Mouse (Mus musculus): ENCODE measurements around the gene Lrrc39.
"Not testable (repeated sequence)": the region's sequence is repeated elsewhere in the genome, so short reads cannot be mapped to it uniquely, and the experiment has no call there.

Gene Lrrc39

DNA sequence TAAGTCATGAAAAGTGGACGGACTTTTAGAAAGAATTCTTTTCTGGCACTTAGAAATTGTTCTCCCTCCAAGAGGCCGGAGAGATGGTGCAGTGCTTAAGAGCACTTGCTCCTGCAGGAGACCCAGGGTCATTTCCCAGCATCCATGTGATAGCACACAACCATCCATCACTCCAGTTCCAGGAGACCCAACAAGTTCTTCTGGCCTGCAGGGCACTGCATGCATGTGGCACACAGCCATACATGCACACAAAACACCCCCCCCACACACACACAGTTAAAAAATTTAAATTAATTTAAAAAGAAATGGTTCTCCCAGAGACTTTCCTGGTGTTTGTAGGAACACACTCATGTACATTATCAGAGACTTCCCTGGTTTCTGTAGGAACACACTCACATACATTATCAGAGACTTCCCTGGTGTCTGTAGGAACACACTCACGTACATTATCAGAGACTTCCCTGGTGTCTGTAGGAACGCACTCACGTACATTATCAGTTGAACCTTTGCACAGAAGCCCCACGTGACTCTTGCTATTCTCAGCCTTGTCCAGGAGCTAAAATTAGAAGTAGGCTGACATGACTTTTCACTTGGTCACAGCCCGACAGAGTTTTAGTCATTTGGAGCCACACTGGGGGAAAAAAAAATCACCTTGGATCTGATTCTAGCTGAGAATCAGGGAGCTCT is at the start of gene Lrrc39:
Gene Lrrc39 (plus strand): TSS at position 566 of the 687 bp plus-strand sequence.
- peak; percentile 81 for DNase-seq (ENCODE audit: low spot score)

GRCm38 (mm10) chr3:116520141-116520761 is 42.5 kb upstream of the Lrrc39 start:
- no peak for DNase-seq (ENCODE audit: low spot score)

DNA sequence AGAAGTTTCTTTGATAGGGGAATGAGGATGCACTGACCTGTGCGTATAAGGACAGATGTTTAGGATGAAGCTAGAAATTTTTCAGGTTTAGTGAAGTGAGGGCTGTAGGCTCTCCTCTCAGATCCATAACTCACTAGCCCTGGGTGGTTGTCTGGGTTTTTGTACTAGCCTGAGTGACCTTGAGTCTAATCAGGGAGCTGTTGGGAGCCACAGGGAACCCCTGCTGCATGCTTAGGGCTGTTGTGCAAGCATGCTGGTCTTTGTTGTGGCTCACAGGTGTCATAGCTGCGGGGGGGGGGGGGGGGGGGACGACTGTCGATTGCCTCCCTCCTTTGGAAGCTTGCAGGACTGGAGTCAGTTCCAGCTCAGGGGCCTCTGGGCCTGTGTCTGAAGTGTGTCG is 33.0 kb upstream of the Lrrc39 start:
- DNase-seq (ENCODE audit: low spot score): no peak

DNA sequence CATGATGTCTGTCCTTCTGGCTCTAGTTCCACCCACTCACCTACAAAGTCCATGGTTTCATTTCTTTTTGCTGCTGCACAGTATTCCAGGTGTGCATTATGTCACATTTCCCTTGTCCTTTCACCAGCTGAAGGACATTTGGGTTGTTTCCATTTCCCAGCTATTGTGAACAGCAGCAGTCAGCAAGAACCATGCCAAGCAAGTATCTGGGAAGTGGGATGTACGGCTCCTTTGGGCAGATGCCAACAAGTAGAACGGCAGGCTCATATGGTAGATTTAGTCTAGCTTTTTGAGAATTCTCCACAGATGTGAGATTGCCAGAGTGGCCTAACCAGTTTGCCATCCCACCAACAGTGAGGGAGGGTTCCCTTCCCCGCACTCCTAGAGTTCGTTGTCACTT is 31.9 kb upstream of the Lrrc39 start:
- no peak for DNase-seq (ENCODE audit: low spot score)

DNA sequence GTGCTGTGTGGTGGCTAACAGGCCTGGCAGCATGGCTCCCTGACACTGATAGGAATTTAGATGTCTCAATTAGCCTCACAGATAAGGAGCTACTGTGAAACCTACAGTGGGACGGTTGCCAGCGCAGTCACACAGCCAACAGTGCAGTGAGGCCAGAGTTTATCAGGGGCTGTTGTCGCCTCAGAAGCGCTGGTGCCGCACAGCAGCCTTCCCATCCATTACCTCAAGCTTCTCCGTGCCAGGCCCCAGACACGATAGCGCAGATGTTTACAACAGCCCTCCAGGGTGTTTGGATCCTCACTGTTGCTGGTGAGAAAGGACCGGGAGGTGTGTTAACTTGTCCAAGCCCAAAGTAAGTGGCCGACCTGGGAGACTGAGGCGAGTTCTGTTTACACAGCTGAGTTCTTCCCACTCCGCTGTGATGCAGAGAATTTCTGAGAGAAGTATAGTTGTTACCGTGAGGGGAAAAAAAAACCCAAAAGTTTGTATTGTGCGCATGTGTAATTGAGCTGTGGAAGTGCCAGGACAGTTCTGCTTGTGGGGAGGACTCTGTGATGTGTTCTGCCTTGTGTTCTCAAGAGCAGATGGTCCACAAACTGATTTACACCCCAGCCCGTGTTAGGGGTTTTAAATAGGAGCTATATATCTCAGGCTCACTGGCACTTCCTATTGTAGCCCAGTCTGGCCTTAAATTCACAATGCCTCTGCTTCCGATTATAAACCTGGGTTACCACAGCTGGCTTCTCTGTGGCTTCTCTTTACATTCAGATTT is 26.2 kb upstream of the Lrrc39 start:
- DNase-seq (ENCODE audit: low spot score): no peak

GRCm38 (mm10) chr3:116537200-116537573 is 25.6 kb upstream of the Lrrc39 start:
- DNase-seq (ENCODE audit: low spot score): no peak

DNA sequence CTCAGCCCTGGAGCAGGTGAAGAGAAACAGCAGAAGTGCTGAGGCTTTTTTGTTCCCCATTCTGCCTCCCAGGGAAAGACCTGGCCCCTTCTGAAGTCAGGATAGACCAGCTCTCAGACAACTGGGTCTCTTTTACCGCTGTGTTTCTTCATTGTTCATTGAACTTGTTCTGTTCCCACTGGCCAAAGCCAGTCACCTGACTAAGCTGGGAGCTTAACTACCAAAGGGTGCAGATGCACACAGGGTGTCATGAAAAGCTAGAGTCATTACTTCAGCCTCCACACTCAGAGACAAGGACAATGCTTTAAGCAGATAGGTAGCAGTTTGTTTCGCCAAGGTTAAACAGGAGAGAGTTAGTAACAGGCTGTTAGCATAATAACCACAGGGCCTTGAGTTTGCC is 20.7 kb upstream of the Lrrc39 start:
- no peak for DNase-seq (ENCODE audit: low spot score)

- DNase-seq (ENCODE audit: low spot score): no peak
Observed at GRCm38 (mm10) chr3:116542532-116542931, 20.2 kb upstream of the Lrrc39 start.

GRCm38 (mm10) chr3:116547430-116547829 is 15.3 kb upstream of the Lrrc39 start:
- no peak for DNase-seq (ENCODE audit: low spot score)

DNA sequence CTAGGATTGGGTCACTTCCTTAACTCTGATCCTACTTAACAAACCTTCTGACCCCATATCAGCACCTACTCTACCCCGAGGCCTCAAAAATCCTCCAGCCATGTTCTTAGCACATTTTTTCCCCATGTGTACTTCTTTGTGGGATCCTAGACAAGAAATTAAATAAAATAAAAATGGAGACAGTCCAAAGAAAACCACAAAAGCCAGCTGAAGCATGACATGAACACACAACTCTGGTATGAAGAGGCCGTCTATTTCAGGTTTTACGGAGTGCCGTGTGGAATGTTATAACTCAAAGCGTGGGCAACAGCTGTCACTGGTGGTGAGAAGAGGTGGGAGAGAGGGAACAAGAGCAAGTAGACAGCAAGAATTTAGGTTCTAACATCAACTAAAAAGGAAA is 11.4 kb upstream of the Lrrc39 start:
- no peak for DNase-seq (ENCODE audit: low spot score)

DNA sequence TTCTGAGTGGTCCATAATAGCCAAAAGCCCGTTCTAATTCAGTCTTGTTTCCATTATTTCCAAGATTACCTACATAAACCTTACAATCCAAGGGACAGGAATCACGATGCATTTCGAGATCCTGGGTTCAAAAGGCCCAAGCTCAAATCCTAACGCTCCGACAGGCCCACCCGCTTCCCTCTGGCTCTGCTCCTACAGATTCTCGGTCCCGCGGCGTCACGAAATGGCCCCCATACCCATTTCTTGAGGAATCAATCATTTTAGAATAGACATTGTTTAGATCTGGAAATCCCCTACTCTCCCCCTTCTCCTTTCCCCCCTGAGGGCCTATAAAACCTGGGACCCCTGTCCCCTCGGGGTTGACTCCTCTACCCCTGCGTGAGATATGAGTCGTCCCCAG is 1.5 kb upstream of the Lrrc39 start:
- not testable (repeated sequence) for DNase-seq (ENCODE audit: low spot score)

- DNase-seq (ENCODE audit: low spot score): no peak
Observed at GRCm38 (mm10) chr3:116563095-116563492, 321 bp downstream of the Lrrc39 start.

- no peak for DNase-seq (ENCODE audit: low spot score)
Observed at GRCm38 (mm10) chr3:116570628-116571027, 7.9 kb downstream of the Lrrc39 start.

GRCm38 (mm10) chr3:116577286-116577685 is 14.5 kb downstream of the Lrrc39 start:
- peak; percentile 32 for DNase-seq (ENCODE audit: low spot score)

GRCm38 (mm10) chr3:116582201-116582600 is 19.4 kb downstream of the Lrrc39 start:
- DNase-seq (ENCODE audit: low spot score): no peak

DNA sequence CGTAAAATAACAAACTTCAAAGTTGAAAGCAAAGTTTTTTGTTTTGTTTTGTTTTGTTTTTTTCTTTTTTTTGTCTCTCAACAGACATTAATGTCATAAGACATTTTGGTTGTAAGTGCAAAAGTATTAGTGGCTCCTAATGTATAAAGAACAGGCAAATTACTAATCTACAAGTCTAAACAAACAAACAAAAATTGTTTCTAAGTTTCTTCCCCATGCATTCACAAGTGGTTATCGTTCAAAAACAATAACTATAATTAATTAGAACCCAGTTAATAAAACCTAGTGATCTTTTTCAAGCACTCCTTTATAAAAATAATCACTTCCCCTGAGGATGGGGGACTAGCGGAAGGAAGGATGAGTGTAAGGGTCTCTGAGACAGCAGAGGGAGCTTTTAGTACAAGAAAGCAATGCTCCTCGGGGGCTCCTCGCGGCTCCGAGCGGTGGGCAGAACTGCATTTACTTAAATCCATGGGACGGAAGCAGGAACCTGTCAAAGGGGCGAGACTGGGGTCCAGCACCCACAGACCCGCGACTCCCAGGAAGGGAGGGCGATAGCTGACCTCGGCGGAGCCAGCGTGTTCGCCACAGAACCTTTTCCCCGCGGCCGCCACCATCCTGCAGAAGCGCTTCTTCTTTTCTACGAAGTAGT is 31.4 kb downstream of the Lrrc39 start:
- no peak for DNase-seq (ENCODE audit: low spot score)

DNA sequence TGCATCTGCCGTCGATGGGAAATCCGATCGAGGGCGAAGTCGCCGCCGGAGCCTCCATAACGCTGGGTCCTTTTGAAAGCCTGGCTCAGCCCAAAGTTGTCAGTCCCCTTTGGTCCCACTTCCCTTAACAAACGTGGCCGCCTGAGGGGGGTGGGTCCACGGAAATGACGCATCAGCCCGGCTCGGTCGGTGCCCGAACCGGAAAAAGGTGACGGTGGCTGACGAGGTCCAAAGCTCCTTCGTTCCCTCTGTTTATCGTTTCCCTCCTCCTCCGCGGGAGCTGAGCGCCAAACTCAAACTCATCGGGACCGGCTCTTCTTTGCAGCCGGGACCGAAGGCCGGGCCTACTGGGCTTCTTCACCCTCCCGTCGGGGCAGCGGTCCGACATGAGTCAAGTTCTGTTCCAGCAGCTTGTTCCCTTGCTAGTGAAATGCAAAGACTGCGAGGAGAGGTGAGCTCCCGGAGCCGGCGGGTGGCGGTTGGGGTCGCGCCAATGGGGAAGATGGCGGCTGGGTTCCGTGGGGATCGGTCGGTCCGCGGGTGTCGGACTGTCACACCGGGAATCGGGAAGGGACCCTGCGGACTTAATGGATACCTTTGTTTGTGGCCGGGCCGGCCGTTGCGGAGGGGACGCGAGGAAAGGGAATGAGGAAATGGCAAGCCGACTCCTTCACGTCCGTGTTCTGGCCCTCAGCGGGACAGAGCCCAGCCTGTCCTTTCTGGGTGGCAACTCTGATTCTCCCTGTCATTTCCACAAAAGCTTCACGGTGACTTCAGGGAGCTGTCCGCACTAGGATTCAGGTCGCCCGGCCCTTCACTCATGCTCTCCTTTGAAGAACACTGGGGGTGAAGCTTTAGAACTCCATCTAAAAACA is 32.2 kb downstream of the Lrrc39 start, which contains the start of gene Sass6:
Gene Sass6 (plus strand): TSS at position 255 of the 875 bp plus-strand sequence.
- peak; percentile 98 for DNase-seq (ENCODE audit: low spot score)

DNA sequence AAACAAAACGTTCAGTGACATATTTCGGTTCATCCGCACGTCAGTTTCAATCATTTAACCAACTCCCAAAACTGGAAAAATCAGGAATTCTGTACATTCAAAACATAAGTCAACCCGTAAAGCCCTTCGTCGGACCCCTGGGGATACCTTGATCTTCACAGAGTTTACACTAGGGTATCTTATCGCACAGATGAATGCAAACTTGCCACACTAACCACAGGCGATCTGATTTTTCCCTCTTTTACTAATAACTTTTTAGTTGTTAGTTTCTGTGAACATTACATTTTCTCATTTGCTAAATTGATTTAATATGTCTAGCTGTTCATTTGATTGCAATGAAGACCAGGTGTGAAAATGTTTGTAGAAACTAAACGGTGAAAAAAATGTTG is 32.8 kb downstream of the Lrrc39 start:
- DNase-seq (ENCODE audit: low spot score): no peak

DNA sequence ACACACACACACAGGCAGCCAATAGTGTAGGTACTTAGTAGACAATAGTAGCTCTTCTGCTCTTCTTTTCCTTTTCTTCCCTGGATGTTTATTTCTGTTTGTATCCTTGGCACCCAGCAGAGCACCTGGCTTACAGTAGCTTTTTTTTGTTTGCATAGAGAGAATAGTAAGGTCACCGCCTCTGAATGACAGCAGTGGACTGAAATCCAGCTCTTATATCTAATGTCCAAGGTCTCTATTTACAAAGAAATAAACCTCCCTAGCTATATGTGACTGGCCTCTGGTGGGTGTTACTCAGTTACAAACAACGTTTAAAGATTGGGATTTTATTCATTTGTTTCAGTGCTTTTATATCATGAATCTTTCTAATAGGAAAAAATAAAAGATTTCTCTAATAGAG is 36.9 kb downstream of the Lrrc39 start:
- no peak for DNase-seq (ENCODE audit: low spot score)

DNA sequence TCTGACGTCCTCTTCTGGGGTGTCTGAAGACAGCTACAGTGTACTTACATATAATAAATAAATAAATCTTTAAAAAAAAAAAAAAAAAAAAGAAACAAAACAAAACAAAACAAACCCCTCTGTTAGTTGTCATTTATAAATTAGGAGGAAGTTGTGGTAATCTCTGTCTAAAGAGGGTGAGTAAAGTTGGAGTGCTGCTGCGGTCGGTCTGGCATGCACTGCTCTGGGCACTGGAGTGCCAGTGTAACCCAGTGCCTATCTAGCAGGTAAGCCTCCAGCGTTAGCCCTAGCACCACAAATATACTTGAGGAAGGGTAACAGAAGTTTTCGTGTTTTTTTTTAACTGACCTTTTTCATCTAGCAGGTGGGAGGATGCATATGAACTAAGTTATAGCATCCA is 38.2 kb downstream of the Lrrc39 start:
- no peak for DNase-seq (ENCODE audit: low spot score)

GRCm38 (mm10) chr3:116601781-116602180 is 39.0 kb downstream of the Lrrc39 start:
- no peak for DNase-seq (ENCODE audit: low spot score)

DNA sequence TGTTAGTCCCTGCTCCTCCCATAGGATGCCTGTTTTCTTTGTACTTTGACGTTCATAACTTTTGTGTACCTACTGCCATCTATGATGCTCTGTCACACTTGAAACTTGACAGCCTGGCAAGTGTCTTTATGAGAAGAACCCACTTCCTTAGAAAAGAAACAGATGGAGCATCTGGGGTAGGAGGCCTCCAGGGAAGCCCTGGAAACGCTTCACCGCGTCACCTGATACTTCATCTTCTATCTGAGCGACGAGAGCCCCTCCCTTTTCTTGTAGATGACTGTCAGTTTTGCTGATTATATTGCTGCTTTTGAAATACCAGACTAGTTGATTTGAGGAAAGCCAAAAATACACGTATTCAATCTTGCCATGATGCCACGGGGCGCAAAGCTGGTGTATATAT is 41.8 kb downstream of the Lrrc39 start:
- DNase-seq (ENCODE audit: low spot score): no peak

Data from adipocyte (in vitro differentiated cells).